Mouse (Mus musculus): ENCODE results near the gene Cxadr.

Cxadr gene

GRCm38 (mm10) chr16:78306606-78307005 is 5.3 kb downstream of the Cxadr start:
- DNase-seq (ENCODE audit: low read depth, low spot score): no peak

- no peak for DNase-seq (ENCODE audit: low read depth, low spot score)
Measured at GRCm38 (mm10) chr16:78307476-78308192, 6.3 kb downstream of the Cxadr start.

GRCm38 (mm10) chr16:78309258-78309657 is 8.0 kb downstream of the Cxadr start:
- no peak for DNase-seq (ENCODE audit: low read depth, low spot score)

- DNase-seq (ENCODE audit: low read depth, low spot score): no peak
Measured at GRCm38 (mm10) chr16:78313135-78313887, 12.0 kb downstream of the Cxadr start.

- no peak for DNase-seq (ENCODE audit: low read depth, low spot score)
Measured at GRCm38 (mm10) chr16:78314026-78314425, 12.7 kb downstream of the Cxadr start.

GRCm38 (mm10) chr16:78316849-78317248 is 15.6 kb downstream of the Cxadr start:
- DNase-seq (ENCODE audit: low read depth, low spot score): no peak

- no peak for DNase-seq (ENCODE audit: low read depth, low spot score)
Measured at GRCm38 (mm10) chr16:78317960-78318359, 16.7 kb downstream of the Cxadr start.

- no peak for DNase-seq (ENCODE audit: low read depth, low spot score)
Measured at GRCm38 (mm10) chr16:78319711-78320110, 18.4 kb downstream of the Cxadr start.

- no peak for DNase-seq (ENCODE audit: low read depth, low spot score)
Measured at GRCm38 (mm10) chr16:78321559-78321958, 20.3 kb downstream of the Cxadr start.

GRCm38 (mm10) chr16:78322140-78322539 is 20.9 kb downstream of the Cxadr start:
- DNase-seq (ENCODE audit: low read depth, low spot score): no peak

GRCm38 (mm10) chr16:78325972-78326848 is 24.9 kb downstream of the Cxadr start:
- DNase-seq (ENCODE audit: low read depth, low spot score): no peak

- no peak for DNase-seq (ENCODE audit: low read depth, low spot score)
Measured at GRCm38 (mm10) chr16:78327562-78327961, 26.3 kb downstream of the Cxadr start.

- no peak for DNase-seq (ENCODE audit: low read depth, low spot score)
Measured at GRCm38 (mm10) chr16:78327999-78328398, 26.7 kb downstream of the Cxadr start.

- DNase-seq (ENCODE audit: low read depth, low spot score): no peak
Measured at GRCm38 (mm10) chr16:78337226-78337625, 35.9 kb downstream of the Cxadr start.

GRCm38 (mm10) chr16:78341356-78341755 is 40.1 kb downstream of the Cxadr start:
- DNase-seq (ENCODE audit: low read depth, low spot score): no peak

- DNase-seq (ENCODE audit: low read depth, low spot score): no peak
Measured at GRCm38 (mm10) chr16:78342767-78343166, 41.5 kb downstream of the Cxadr start.

- no peak for DNase-seq (ENCODE audit: low read depth, low spot score)
Measured at GRCm38 (mm10) chr16:78343792-78344191, 42.5 kb downstream of the Cxadr start.

GRCm38 (mm10) chr16:78346662-78347327 is 45.5 kb downstream of the Cxadr start:
- no peak for DNase-seq (ENCODE audit: low read depth, low spot score)

- no peak for DNase-seq (ENCODE audit: low read depth, low spot score)
Measured at GRCm38 (mm10) chr16:78347328-78347926, 46.1 kb downstream of the Cxadr start.

- no peak for DNase-seq (ENCODE audit: low read depth, low spot score)
Measured at GRCm38 (mm10) chr16:78357757-78358156, 56.5 kb downstream of the Cxadr start.

GRCm38 (mm10) chr16:78361466-78361865 is 60.2 kb downstream of the Cxadr start:
- no peak for DNase-seq (ENCODE audit: low read depth, low spot score)

All from mesoderm, embryonic 11.5 days (tissue).